Mouse (Mus musculus) cerebellum, adult 11-12 months (tissue): Measurements from ENCODE around the gene Gtsf1.
A peak's percentile ranks its signal among the peaks of the same experiment; 100 is the strongest.

ENCODE experiments used
- DNase-seq: peaks from one replicate; pipeline ENCODE4 v3.0.0; 2022

The Gtsf1 gene

GRCm38 (mm10) chr15:103377752-103378664, 52.3 kb downstream of the Gtsf1 start:
- no peak for DNase-seq

- no peak for DNase-seq
Measured at GRCm38 (mm10) chr15:103376837-103377269, 53.4 kb downstream of the Gtsf1 start.

GRCm38 (mm10) chr15:103375112-103375800, 55.0 kb downstream of the Gtsf1 start:
- DNase-seq, result no peak

- no peak for DNase-seq
Measured at GRCm38 (mm10) chr15:103372461-103372860, 57.8 kb downstream of the Gtsf1 start.

GRCm38 (mm10) chr15:103371741-103372140, 58.5 kb downstream of the Gtsf1 start:
- DNase-seq, result no peak

- DNase-seq, result no peak
Measured at GRCm38 (mm10) chr15:103371208-103371607, 59.1 kb downstream of the Gtsf1 start.

- DNase-seq, result no peak
Measured at GRCm38 (mm10) chr15:103370462-103370861, 59.8 kb downstream of the Gtsf1 start.

- DNase-seq, result no peak
Measured at GRCm38 (mm10) chr15:103369123-103369522, 61.1 kb downstream of the Gtsf1 start.

GRCm38 (mm10) chr15:103368179-103368940, 61.9 kb downstream of the Gtsf1 start:
- DNase-seq, result no peak

GRCm38 (mm10) chr15:103366376-103367149, 63.7 kb downstream of the Gtsf1 start, which contains the start of gene Itga5:
Gene Itga5 (minus strand): TSS chr15:103366763.
- no peak for DNase-seq

- DNase-seq, result no peak
Measured at GRCm38 (mm10) chr15:103365471-103366375, 64.5 kb downstream of the Gtsf1 start.

GRCm38 (mm10) chr15:103364761-103365160, 65.5 kb downstream of the Gtsf1 start:
- no peak for DNase-seq

- no peak for DNase-seq
Measured at GRCm38 (mm10) chr15:103363809-103364208, 66.5 kb downstream of the Gtsf1 start.

GRCm38 (mm10) chr15:103362950-103363349, 67.3 kb downstream of the Gtsf1 start:
- no peak for DNase-seq

GRCm38 (mm10) chr15:103362333-103362732, 67.9 kb downstream of the Gtsf1 start:
- no peak for DNase-seq

- no peak for DNase-seq
Measured at GRCm38 (mm10) chr15:103361269-103361668, 69.0 kb downstream of the Gtsf1 start.

- peak; percentile 91 for DNase-seq
Measured at GRCm38 (mm10) chr15:103359869-103360602, 70.2 kb downstream of the Gtsf1 start.

GRCm38 (mm10) chr15:103359122-103359510, 71.2 kb downstream of the Gtsf1 start:
- peak; percentile 29 for DNase-seq

GRCm38 (mm10) chr15:103358278-103359121, 71.8 kb downstream of the Gtsf1 start:
- DNase-seq, result peak; percentile 23
